Mouse (Mus musculus): ENCODE measurements around the gene Mical2.

GRCm38 (mm10) chr7:112244071-112244470 is 18.4 kb downstream of the Mical2 start:
- TF ChIP-seq POLR2A (IDR thresholded peaks at IDR 0.05; ENCODE audit: low read depth, low read length) (no peak), CTCF (conservative IDR thresholded peaks at IDR 0.05; ENCODE audit: insufficient read depth, insufficient read length, low read depth, low read length) (no peak)
